Mouse (Mus musculus): Measurements from ENCODE around the gene Gpalpp1. TPM values are rescaled to one million over a fixed set of nuclear protein-coding genes. Genes with fewer than 3 reads are reported as not detected.

Gpalpp1 gene
- polyA plus RNA-seq, 1 experiment from 2014 or later, result 19.0 TPM

- H3K27me3 ChIP-seq, result no peaks in the 10 kb centered on the region
- H3K36me3 ChIP-seq (replicated peaks), result no peaks in the 10 kb centered on the region
- H3K27ac ChIP-seq, result no peak overlapping the region
- ATAC-seq (ENCODE audit: low FRiP score), result no peak
- WGBS, result 63% methylated on average over 7 of the region's 7 CpGs
- H3K4me1 ChIP-seq, result peaks cover 14% of the 10 kb centered on the region
- H3K9ac ChIP-seq, result no peak overlapping the region
- H3K9me3 ChIP-seq, result no peaks in the 10 kb centered on the region
- no peak overlapping the region for H3K4me2 ChIP-seq
- no peak overlapping the region for H3K4me3 ChIP-seq (replicated peaks)
Observed at GRCm38 (mm10) chr14:76145868-76146267, 35.3 kb upstream of the Gpalpp1 start.

GRCm38 (mm10) chr14:76145248-76145647 is 34.7 kb upstream of the Gpalpp1 start:
- Histone ChIP-seq H3K4me1 (peaks cover 8% of the 10 kb centered on the region), H3K4me3 (replicated peaks) (no peak overlapping the region), H3K4me2 (no peak overlapping the region), H3K9me3 (no peaks in the 10 kb centered on the region), H3K27me3 (no peaks in the 10 kb centered on the region), H3K9ac (no peak overlapping the region), H3K27ac (no peak overlapping the region), H3K36me3 (replicated peaks) (no peaks in the 10 kb centered on the region)
- WGBS, result 88% methylated on average over 1 of the region's 1 CpGs
- ATAC-seq (ENCODE audit: low FRiP score), result no peak

- 98% methylated on average over 4 of the region's 4 CpGs for WGBS
- H3K9ac ChIP-seq, result no peak overlapping the region
- H3K27ac ChIP-seq, result no peak overlapping the region
- H3K4me3 ChIP-seq (replicated peaks), result no peak overlapping the region
- H3K36me3 ChIP-seq (replicated peaks), result peaks cover 59% of the 10 kb centered on the region
- no peak for ATAC-seq (ENCODE audit: low FRiP score)
- H3K9me3 ChIP-seq, result no peaks in the 10 kb centered on the region
- H3K4me2 ChIP-seq, result no peak overlapping the region
- no peaks in the 10 kb centered on the region for H3K27me3 ChIP-seq
- H3K4me1 ChIP-seq, result no peaks in the 10 kb centered on the region
Observed at GRCm38 (mm10) chr14:76134975-76135374, 24.4 kb upstream of the Gpalpp1 start.

- no peak overlapping the region for H3K4me3 ChIP-seq (replicated peaks)
- H3K36me3 ChIP-seq (replicated peaks), result peaks cover 76% of the 10 kb centered on the region
- H3K9ac ChIP-seq, result no peak overlapping the region
- no peaks in the 10 kb centered on the region for H3K4me1 ChIP-seq
- 89% methylated on average over 4 of the region's 4 CpGs for WGBS
- H3K4me2 ChIP-seq, result no peak overlapping the region
- no peak overlapping the region for H3K27ac ChIP-seq
- H3K27me3 ChIP-seq, result no peaks in the 10 kb centered on the region
- no peak for ATAC-seq (ENCODE audit: low FRiP score)
- no peaks in the 10 kb centered on the region for H3K9me3 ChIP-seq
Observed at GRCm38 (mm10) chr14:76128174-76128573, 17.6 kb upstream of the Gpalpp1 start.

GRCm38 (mm10) chr14:76127311-76127710 is 16.8 kb upstream of the Gpalpp1 start:
- 74% methylated on average over 3 of the region's 3 CpGs for WGBS
- Histone ChIP-seq H3K36me3 (replicated peaks) (peaks cover 71% of the 10 kb centered on the region), H3K9ac (no peak overlapping the region), H3K4me2 (no peak overlapping the region), H3K4me3 (replicated peaks) (no peak overlapping the region), H3K27me3 (no peaks in the 10 kb centered on the region), H3K27ac (no peak overlapping the region), H3K4me1 (no peaks in the 10 kb centered on the region), H3K9me3 (no peaks in the 10 kb centered on the region)
- ATAC-seq (ENCODE audit: low FRiP score), result no peak

GRCm38 (mm10) chr14:76122663-76123058 is 12.1 kb upstream of the Gpalpp1 start:
- Histone ChIP-seq H3K4me2 (no peak overlapping the region), H3K27ac (no peak overlapping the region), H3K4me1 (no peaks in the 10 kb centered on the region), H3K9ac (no peak overlapping the region), H3K9me3 (no peaks in the 10 kb centered on the region), H3K27me3 (no peaks in the 10 kb centered on the region), H3K4me3 (replicated peaks) (no peak overlapping the region), H3K36me3 (replicated peaks) (peaks cover 73% of the 10 kb centered on the region)
- WGBS, result 94% methylated on average over 8 of the region's 8 CpGs
- no peak for ATAC-seq (ENCODE audit: low FRiP score)

GRCm38 (mm10) chr14:76121901-76122662 is 11.5 kb upstream of the Gpalpp1 start:
- Histone ChIP-seq H3K4me1 (no peaks in the 10 kb centered on the region), H3K9me3 (no peaks in the 10 kb centered on the region), H3K36me3 (replicated peaks) (peaks cover 73% of the 10 kb centered on the region), H3K9ac (no peak overlapping the region), H3K4me2 (no peak overlapping the region), H3K27ac (no peak overlapping the region), H3K4me3 (replicated peaks) (no peak overlapping the region), H3K27me3 (no peaks in the 10 kb centered on the region)
- 66% methylated on average over 6 of the region's 6 CpGs for WGBS
- no peak for ATAC-seq (ENCODE audit: low FRiP score)

- no peak overlapping the region for H3K9ac ChIP-seq
- H3K36me3 ChIP-seq (replicated peaks), result peaks cover 71% of the 10 kb centered on the region
- no peaks in the 10 kb centered on the region for H3K9me3 ChIP-seq
- no peak overlapping the region for H3K27ac ChIP-seq
- no peaks in the 10 kb centered on the region for H3K4me1 ChIP-seq
- no peaks in the 10 kb centered on the region for H3K27me3 ChIP-seq
- no peak overlapping the region for H3K4me2 ChIP-seq
- H3K4me3 ChIP-seq (replicated peaks), result no peak overlapping the region
- no peak for ATAC-seq (ENCODE audit: low FRiP score)
- WGBS, result 80% methylated on average over 4 of the region's 4 CpGs
Observed at GRCm38 (mm10) chr14:76120472-76120871, 9.9 kb upstream of the Gpalpp1 start.

GRCm38 (mm10) chr14:76118963-76119362 is 8.4 kb upstream of the Gpalpp1 start:
- no peak overlapping the region for H3K4me3 ChIP-seq (replicated peaks)
- ATAC-seq (ENCODE audit: low FRiP score), result no peak
- peaks cover 69% of the 10 kb centered on the region for H3K36me3 ChIP-seq (replicated peaks)
- H3K9me3 ChIP-seq, result no peaks in the 10 kb centered on the region
- no peak overlapping the region for H3K27ac ChIP-seq
- no peak overlapping the region for H3K9ac ChIP-seq
- H3K4me2 ChIP-seq, result no peak overlapping the region
- WGBS, result 71% methylated on average over 4 of the region's 4 CpGs
- H3K27me3 ChIP-seq, result no peaks in the 10 kb centered on the region
- no peaks in the 10 kb centered on the region for H3K4me1 ChIP-seq

GRCm38 (mm10) chr14:76115744-76116143 is 5.2 kb upstream of the Gpalpp1 start:
- 89% methylated on average over 5 of the region's 5 CpGs for WGBS
- Histone ChIP-seq H3K27ac (no peak overlapping the region), H3K27me3 (no peaks in the 10 kb centered on the region), H3K4me3 (replicated peaks) (no peak overlapping the region), H3K9ac (no peak overlapping the region), H3K4me1 (peaks cover 10% of the 10 kb centered on the region), H3K36me3 (replicated peaks) (peaks cover 60% of the 10 kb centered on the region), H3K9me3 (no peaks in the 10 kb centered on the region), H3K4me2 (no peak overlapping the region)
- ATAC-seq (ENCODE audit: low FRiP score), result no peak

GRCm38 (mm10) chr14:76099543-76099942 is 11.0 kb downstream of the Gpalpp1 start:
- 97% methylated on average over 9 of the region's 9 CpGs for WGBS
- ATAC-seq (ENCODE audit: low FRiP score), result no peak
- H3K27me3 ChIP-seq, result no peaks in the 10 kb centered on the region
- peaks cover 70% of the 10 kb centered on the region for H3K36me3 ChIP-seq (replicated peaks)
- no peak overlapping the region for H3K9ac ChIP-seq
- H3K9me3 ChIP-seq, result no peaks in the 10 kb centered on the region
- no peak overlapping the region for H3K4me3 ChIP-seq (replicated peaks)
- no peak overlapping the region for H3K27ac ChIP-seq
- no peaks in the 10 kb centered on the region for H3K4me1 ChIP-seq
- no peak overlapping the region for H3K4me2 ChIP-seq

GRCm38 (mm10) chr14:76097815-76098214 is 12.7 kb downstream of the Gpalpp1 start:
- Histone ChIP-seq H3K4me1 (no peaks in the 10 kb centered on the region), H3K27ac (no peak overlapping the region), H3K9ac (no peak overlapping the region), H3K4me3 (replicated peaks) (no peak overlapping the region), H3K9me3 (no peaks in the 10 kb centered on the region), H3K27me3 (no peaks in the 10 kb centered on the region), H3K36me3 (replicated peaks) (peaks cover 63% of the 10 kb centered on the region), H3K4me2 (no peak overlapping the region)
- no peak for ATAC-seq (ENCODE audit: low FRiP score)
- 93% methylated on average over 5 of the region's 5 CpGs for WGBS

- Histone ChIP-seq H3K4me1 (no peaks in the 10 kb centered on the region), H3K9me3 (no peaks in the 10 kb centered on the region), H3K4me2 (no peak overlapping the region), H3K36me3 (replicated peaks) (peaks cover 64% of the 10 kb centered on the region), H3K4me3 (replicated peaks) (no peak overlapping the region), H3K27ac (no peak overlapping the region), H3K9ac (no peak overlapping the region), H3K27me3 (no peaks in the 10 kb centered on the region)
- 98% methylated on average over 7 of the region's 7 CpGs for WGBS
- ATAC-seq (ENCODE audit: low FRiP score), result no peak
Observed at GRCm38 (mm10) chr14:76097244-76097643, 13.3 kb downstream of the Gpalpp1 start.

Measured in forebrain, embryonic 12.5 days (tissue).